Mouse (Mus musculus): ENCODE measurements around the gene Gm27029. TPM values are rescaled to one million over a fixed set of nuclear protein-coding genes. Genes with fewer than 3 reads are reported as not detected.
"Not testable (repeated sequence)": the region's sequence is repeated elsewhere in the genome, so short reads cannot be mapped to it uniquely, and the experiment has no call there.

Gene Gm27029
- polyA plus RNA-seq, 1 experiment from 2014 or later: 9.2 TPM

DNA sequence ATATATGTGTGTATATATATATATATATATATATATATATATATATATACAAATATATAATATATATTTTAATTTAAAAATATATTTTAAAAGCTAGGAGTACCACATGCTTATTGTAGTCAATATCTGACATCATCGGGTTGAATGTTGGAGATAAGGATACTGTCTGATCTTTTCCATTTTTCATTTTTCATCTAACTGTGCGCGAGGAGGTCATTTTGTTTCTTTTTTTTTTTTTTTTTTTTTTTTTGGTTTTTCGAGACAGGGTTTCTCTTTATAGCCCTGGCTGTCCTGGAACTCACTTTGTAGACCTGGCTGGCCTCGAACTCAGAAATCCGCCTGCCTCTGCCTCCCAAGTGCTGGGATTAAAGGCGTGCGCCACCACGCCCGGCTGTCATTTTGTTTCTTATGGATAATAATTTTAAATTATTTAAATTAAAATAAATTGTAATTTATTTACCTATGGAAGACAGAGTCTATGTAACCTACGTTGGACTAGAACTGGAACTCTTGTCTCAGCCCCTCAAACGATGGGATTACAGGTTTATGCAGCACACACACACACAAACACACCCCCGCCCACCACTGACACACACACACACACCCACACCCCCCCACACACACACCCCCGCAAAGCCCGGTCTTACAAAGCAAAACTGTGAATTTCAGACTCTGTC, 17.0 kb upstream of the Gm27029 start:
- not testable (repeated sequence) for H3K27me3 ChIP-seq (replicated peaks; ENCODE audit: control insufficient read depth, insufficient read depth, low read length); DNase-seq (ENCODE audit: low spot score); H3K27ac ChIP-seq (ENCODE audit: low read depth, low read length); H3K9me3 ChIP-seq (ENCODE audit: control insufficient read depth, low read length); ATAC-seq (replicated peaks; ENCODE audit: low FRiP score)
- Histone ChIP-seq H3K36me3 (ENCODE audit: control insufficient read depth, insufficient read depth, low read length) (peaks cover 22% of the 10 kb centered on the region), H3K4me1 (replicated peaks; ENCODE audit: control insufficient read depth, insufficient read depth, low read length) (peaks cover 24% of the 10 kb centered on the region), H3K4me2 (peak overlapping the region; percentile 56), H3K4me3 (ENCODE audit: low read depth, low read length) (peak overlapping the region; percentile 88), H3K9ac (ENCODE audit: low read depth, low read length) (peak overlapping the region; percentile 40; the same call in 1 of the 2 replicates)
- 28% methylated on average over 14 of the region's 15 CpGs for WGBS

DNA sequence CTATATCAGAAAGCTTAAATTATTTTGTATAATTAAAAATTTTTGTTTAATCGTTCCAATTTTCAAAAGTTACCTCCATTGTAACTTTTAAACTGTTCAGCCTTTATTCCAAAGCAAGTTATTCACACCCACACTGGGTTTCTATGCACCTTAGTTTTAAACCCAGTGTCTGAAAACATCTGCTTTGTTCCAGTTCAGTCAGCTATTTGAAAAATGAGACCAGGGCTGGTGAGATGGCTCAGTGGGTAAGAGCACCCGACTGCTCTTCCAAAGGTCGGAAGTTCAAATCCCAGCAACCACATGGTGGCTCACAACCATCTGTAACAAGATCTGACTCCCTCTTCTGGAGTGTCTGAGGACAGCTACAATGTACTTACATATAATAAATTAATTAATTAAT, 13.4 kb upstream of the Gm27029 start:
- ATAC-seq (replicated peaks; ENCODE audit: low FRiP score); H3K9ac ChIP-seq (ENCODE audit: low read depth, low read length); H3K27me3 ChIP-seq (replicated peaks; ENCODE audit: control insufficient read depth, insufficient read depth, low read length); H3K4me3 ChIP-seq (ENCODE audit: low read depth, low read length); H3K4me2 ChIP-seq; H3K36me3 ChIP-seq (ENCODE audit: control insufficient read depth, insufficient read depth, low read length); H3K4me1 ChIP-seq (replicated peaks; ENCODE audit: control insufficient read depth, insufficient read depth, low read length); DNase-seq (ENCODE audit: low spot score); H3K9me3 ChIP-seq (ENCODE audit: control insufficient read depth, low read length); H3K27ac ChIP-seq (ENCODE audit: low read depth, low read length): not testable (repeated sequence)
- WGBS: 65% methylated on average over 3 of the region's 3 CpGs

DNA sequence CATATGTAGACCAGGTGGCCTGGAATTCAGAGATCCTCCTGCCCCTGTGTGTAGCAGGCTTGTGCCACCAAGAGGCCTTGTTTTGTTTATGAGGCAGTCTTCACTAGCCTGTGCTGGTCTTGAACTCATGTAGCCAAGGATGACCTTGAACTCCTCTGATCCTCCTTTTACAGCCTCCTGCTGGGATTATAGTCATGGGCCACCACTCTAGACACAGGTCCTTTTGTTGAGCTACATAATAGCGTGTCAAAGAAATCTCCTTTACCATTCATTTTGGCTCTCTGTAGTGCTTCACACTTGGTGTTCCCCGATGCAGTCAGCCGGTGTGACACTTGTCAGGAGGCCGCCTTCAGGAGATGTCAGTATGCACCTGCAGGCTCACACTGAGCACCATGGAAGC, 12.3 kb upstream of the Gm27029 start:
- Histone ChIP-seq H3K4me1 (replicated peaks; ENCODE audit: control insufficient read depth, insufficient read depth, low read length) (no peaks in the 10 kb centered on the region), H3K27ac (ENCODE audit: low read depth, low read length) (no peak overlapping the region), H3K36me3 (ENCODE audit: control insufficient read depth, insufficient read depth, low read length) (peaks cover 11% of the 10 kb centered on the region), H3K9me3 (ENCODE audit: control insufficient read depth, low read length) (no peaks in the 10 kb centered on the region), H3K4me2 (no peak overlapping the region), H3K9ac (ENCODE audit: low read depth, low read length) (no peak overlapping the region), H3K27me3 (replicated peaks; ENCODE audit: control insufficient read depth, insufficient read depth, low read length) (no peaks in the 10 kb centered on the region), H3K4me3 (ENCODE audit: low read depth, low read length) (no peak overlapping the region)
- WGBS: 89% methylated on average over 4 of the region's 4 CpGs
- no peak for ATAC-seq (replicated peaks; ENCODE audit: low FRiP score)
- DNase-seq (ENCODE audit: low spot score): no peak

DNA sequence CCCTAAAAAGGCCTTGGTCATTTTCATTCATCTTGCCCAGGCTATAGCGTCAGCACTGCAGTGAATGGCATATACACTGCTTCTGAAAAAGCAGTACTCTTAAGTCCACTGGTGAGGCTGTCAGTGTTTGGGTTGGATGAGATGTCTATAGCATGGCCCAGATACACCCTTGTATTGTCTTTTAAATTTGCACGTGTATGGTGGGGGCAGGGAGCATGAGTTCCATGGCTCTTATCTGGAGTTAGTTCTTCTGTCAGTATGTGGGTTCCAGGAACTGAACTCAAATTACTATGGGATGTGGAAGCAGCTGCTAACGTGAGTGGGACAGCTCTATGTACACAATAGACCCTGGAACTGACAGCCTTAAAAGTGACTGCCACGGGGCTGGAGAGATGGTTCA, 11.2 kb upstream of the Gm27029 start:
- H3K4me3 ChIP-seq (ENCODE audit: low read depth, low read length): no peak overlapping the region
- H3K36me3 ChIP-seq (ENCODE audit: control insufficient read depth, insufficient read depth, low read length): peaks cover 18% of the 10 kb centered on the region
- no peaks in the 10 kb centered on the region for H3K9me3 ChIP-seq (ENCODE audit: control insufficient read depth, low read length)
- no peaks in the 10 kb centered on the region for H3K27me3 ChIP-seq (replicated peaks; ENCODE audit: control insufficient read depth, insufficient read depth, low read length)
- peak; percentile 31; the same call in 1 of the 2 replicates for ATAC-seq (replicated peaks; ENCODE audit: low FRiP score)
- WGBS: 66% methylated on average over 4 of the region's 4 CpGs
- no peak overlapping the region for H3K4me2 ChIP-seq
- H3K27ac ChIP-seq (ENCODE audit: low read depth, low read length): no peak overlapping the region
- no peak overlapping the region for H3K9ac ChIP-seq (ENCODE audit: low read depth, low read length)
- H3K4me1 ChIP-seq (replicated peaks; ENCODE audit: control insufficient read depth, insufficient read depth, low read length): no peaks in the 10 kb centered on the region
- no peak for DNase-seq (ENCODE audit: low spot score)

DNA sequence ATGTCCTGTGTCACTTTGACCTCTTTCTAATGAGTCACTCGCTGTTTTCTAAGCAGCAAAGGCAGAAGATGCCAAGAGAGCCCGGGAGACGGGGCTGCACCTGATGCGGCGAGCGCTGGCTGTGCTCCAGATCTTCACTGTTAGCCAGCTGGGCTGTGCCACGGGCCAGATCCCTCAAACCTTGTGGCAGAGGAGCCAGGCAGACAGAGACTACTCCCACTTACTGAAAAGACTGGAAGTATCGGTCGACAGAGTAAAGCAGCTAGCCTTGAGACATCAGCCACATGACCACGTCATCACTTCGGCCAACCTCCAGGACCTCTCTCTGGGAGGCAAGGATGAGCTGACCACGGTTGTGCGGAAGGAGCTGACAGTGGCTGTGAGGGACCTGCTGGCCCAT, 8.8 kb upstream of the Gm27029 start:
- Histone ChIP-seq H3K4me1 (replicated peaks; ENCODE audit: control insufficient read depth, insufficient read depth, low read length) (no peaks in the 10 kb centered on the region), H3K9ac (ENCODE audit: low read depth, low read length) (no peak overlapping the region), H3K4me3 (ENCODE audit: low read depth, low read length) (no peak overlapping the region), H3K27me3 (replicated peaks; ENCODE audit: control insufficient read depth, insufficient read depth, low read length) (no peaks in the 10 kb centered on the region), H3K4me2 (no peak overlapping the region), H3K36me3 (ENCODE audit: control insufficient read depth, insufficient read depth, low read length) (peaks cover 27% of the 10 kb centered on the region), H3K27ac (ENCODE audit: low read depth, low read length) (no peak overlapping the region), H3K9me3 (ENCODE audit: control insufficient read depth, low read length) (no peaks in the 10 kb centered on the region)
- 87% methylated on average over 13 of the region's 13 CpGs for WGBS
- ATAC-seq (replicated peaks; ENCODE audit: low FRiP score) (no peak), DNase-seq (ENCODE audit: low spot score) (no peak)

DNA sequence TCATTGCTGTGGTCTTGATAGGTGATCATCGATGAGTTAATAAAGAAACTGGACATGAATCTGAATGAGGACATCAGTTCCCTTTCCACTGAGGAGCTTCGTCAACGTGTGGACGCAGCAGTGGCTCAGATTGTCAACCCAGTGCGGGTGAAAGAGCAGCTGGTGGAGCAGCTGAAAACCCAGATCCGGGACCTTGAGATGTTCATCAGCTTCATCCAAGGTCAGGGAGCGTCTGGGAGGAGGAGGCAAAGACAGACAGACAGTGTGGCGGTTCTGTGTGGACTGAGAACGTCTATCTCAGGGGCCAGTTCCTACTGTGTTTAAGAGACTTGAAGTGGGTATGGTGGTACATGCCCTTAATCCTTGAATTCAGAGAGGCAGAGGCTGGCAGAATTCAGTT, 6.7 kb upstream of the Gm27029 start:
- ATAC-seq (replicated peaks; ENCODE audit: low FRiP score) (no peak), DNase-seq (ENCODE audit: low spot score) (no peak)
- peaks cover 27% of the 10 kb centered on the region for H3K36me3 ChIP-seq (ENCODE audit: control insufficient read depth, insufficient read depth, low read length)
- H3K27me3 ChIP-seq (replicated peaks; ENCODE audit: control insufficient read depth, insufficient read depth, low read length): no peaks in the 10 kb centered on the region
- H3K4me2 ChIP-seq: no peak overlapping the region
- 90% methylated on average over 9 of the region's 9 CpGs for WGBS
- H3K9ac ChIP-seq (ENCODE audit: low read depth, low read length): no peak overlapping the region
- no peak overlapping the region for H3K27ac ChIP-seq (ENCODE audit: low read depth, low read length)
- H3K4me3 ChIP-seq (ENCODE audit: low read depth, low read length): no peak overlapping the region
- peaks cover 5% of the 10 kb centered on the region for H3K4me1 ChIP-seq (replicated peaks; ENCODE audit: control insufficient read depth, insufficient read depth, low read length)
- H3K9me3 ChIP-seq (ENCODE audit: control insufficient read depth, low read length): no peaks in the 10 kb centered on the region

DNA sequence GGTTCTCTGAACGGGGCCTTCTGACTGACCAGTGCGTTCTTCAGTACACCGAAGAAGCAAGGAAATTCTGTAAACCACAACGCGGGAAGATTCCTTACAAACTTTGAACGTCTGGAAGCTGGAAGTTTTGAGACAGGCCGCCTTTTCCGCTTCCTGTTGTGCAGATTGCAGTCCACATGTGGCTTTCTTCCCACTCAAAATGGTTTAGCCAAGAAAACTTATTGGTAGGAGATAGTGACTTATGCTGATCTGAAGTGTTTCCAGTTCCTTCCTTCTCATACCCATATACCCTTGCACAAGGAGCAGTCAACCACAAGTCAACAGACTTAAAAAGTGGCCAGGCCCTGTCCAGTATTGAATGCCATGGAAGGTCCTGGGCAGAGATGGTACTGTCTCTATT, 1.6 kb upstream of the Gm27029 start:
- 52% methylated on average over 8 of the region's 8 CpGs for WGBS
- Histone ChIP-seq H3K9ac (ENCODE audit: low read depth, low read length) (peak overlapping the region; percentile 72; the same call in 1 of the 2 replicates), H3K9me3 (ENCODE audit: control insufficient read depth, low read length) (no peaks in the 10 kb centered on the region), H3K4me1 (replicated peaks; ENCODE audit: control insufficient read depth, insufficient read depth, low read length) (peaks cover 22% of the 10 kb centered on the region), H3K4me3 (ENCODE audit: low read depth, low read length) (peak overlapping the region; percentile 81), H3K4me2 (peak overlapping the region; percentile 91), H3K27ac (ENCODE audit: low read depth, low read length) (no peak overlapping the region), H3K27me3 (replicated peaks; ENCODE audit: control insufficient read depth, insufficient read depth, low read length) (no peaks in the 10 kb centered on the region), H3K36me3 (ENCODE audit: control insufficient read depth, insufficient read depth, low read length) (peaks cover 11% of the 10 kb centered on the region)
- DNase-seq (ENCODE audit: low spot score) (no peak), ATAC-seq (replicated peaks; ENCODE audit: low FRiP score) (no peak)

DNA sequence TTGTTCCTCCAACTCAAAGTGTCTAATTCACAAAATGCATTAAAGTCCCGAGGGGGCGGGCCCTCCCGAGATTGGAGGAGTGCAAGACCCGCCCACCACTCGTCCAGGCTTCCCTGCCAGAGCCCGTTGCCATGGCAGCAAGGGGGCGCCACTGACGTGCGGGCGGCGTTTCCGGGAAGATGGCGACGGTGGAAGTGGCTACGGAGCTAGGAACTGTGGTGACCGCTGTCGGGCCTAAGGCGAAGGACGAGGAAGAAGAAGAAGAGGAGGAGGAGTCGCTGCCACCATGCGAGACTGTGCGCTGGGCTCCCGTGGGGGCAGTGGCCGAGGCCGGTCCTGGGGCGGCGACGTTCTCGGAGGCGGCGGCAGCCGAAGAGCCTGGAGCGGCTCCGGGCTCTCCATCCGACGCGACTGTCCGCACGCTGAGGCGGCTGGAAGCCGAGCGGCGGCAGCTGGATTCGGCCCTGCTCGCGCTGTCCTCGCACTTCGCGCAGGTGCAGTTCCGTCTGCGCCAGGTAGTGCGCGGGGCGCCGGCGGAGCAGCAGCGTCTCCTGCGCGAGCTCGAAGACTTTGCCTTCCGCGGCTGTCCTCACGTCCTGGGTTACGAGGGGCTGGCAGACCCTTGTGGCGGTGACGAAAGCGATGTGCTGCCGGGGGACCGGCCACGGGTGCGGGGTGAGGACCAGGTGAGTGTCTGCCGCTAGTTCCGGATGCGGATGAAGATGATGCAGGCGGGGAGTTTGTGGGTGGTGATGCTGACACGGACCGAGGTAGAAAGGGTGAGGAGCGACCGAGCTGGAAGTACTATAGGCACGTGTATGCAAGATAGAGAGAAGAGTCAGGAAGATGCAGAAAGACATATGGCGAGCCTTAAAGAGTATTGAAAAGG, 573 bp upstream of the Gm27029 start, which contains the start of the genes Rundc1 and Ptges3l:
TSS of gene Rundc1 (plus strand) at position 161 of the 889 bp plus-strand sequence.
TSS of gene Ptges3l (minus strand) at position 409 of the 889 bp plus-strand sequence.
- H3K9ac ChIP-seq (ENCODE audit: low read depth, low read length): peak within 1 kb of the TSS; percentile 72
- H3K27ac ChIP-seq (ENCODE audit: low read depth, low read length): peak within 1 kb of the TSS; percentile 23; the same call in 1 of the 2 replicates
- peaks cover 7% of the 10 kb centered on the region for H3K36me3 ChIP-seq (ENCODE audit: control insufficient read depth, insufficient read depth, low read length)
- peak within 1 kb of the TSS; percentile 91 for H3K4me2 ChIP-seq
- peak within 1 kb of the TSS; percentile 81 for H3K4me3 ChIP-seq (ENCODE audit: low read depth, low read length)
- under 1% methylated on average over 81 of the region's 81 CpGs for WGBS
- peak; percentile 99 for DNase-seq (ENCODE audit: low spot score)
- H3K27me3 ChIP-seq (replicated peaks; ENCODE audit: control insufficient read depth, insufficient read depth, low read length): no peaks in the 10 kb centered on the region
- peaks cover 22% of the 10 kb centered on the region for H3K4me1 ChIP-seq (replicated peaks; ENCODE audit: control insufficient read depth, insufficient read depth, low read length)
- H3K9me3 ChIP-seq (ENCODE audit: control insufficient read depth, low read length): no peaks in the 10 kb centered on the region
- ATAC-seq (replicated peaks; ENCODE audit: low FRiP score): peak; percentile 90

Data from liver, embryonic 11.5 days (tissue).